Mouse (Mus musculus) thymus, adult 2 months (tissue): ENCODE measurements at regions not wholly inside any gene's neighbourhood (a gene's known extent, or its start where the extent isn't known, plus 50 kb on each side); places are given as distances from the start of the nearest gene placed in this dataset.

Experiments
- DNase-seq: peaks from one replicate; pipeline ENCODE4 v3.0.0; 2021
- H3K27ac ChIP-seq: fragments of 200-500 bp; 2 replicates; pipeline ENCODE4 v1.5.1; 2012; ENCODE audit warnings: low read length, control low read depth; ENCODE audit not compliant: control insufficient read depth, insufficient read depth
- H3K27me3 ChIP-seq: fragments of 200-500 bp; 2 replicates; pipeline ENCODE4 v1.6.1; 2012; ENCODE audit warnings: mild to moderate bottlenecking, low read length, moderate library complexity, mixed read lengths; ENCODE audit not compliant: control insufficient read depth, insufficient read depth
- H3K36me3 ChIP-seq: fragments of 200-500 bp; 2 replicates; pipeline ENCODE4 v1.6.1; 2012; ENCODE audit warnings: mild to moderate bottlenecking, low read length, moderate library complexity; ENCODE audit not compliant: control insufficient read depth, insufficient read depth
- H3K4me1 ChIP-seq: fragments of 200-500 bp; replicated peaks from 2 replicates; pipeline ENCODE4 v1.6.1; 2012; ENCODE audit warnings: low read length; ENCODE audit not compliant: control insufficient read depth, insufficient read depth
- H3K4me3 ChIP-seq: fragments of 200-500 bp; 2 replicates; pipeline ENCODE4 v1.5.1; 2012; ENCODE audit warnings: mild to moderate bottlenecking, low read length, control low read depth, moderate library complexity; ENCODE audit not compliant: control insufficient read depth, insufficient read depth
- CTCF ChIP-seq: fragments of 200-500 bp; IDR thresholded peaks from 2 replicates; pipeline ENCODE4 v1.5.1; 2012; ENCODE audit warnings: mild to moderate bottlenecking, control low read depth, low read length, moderate library complexity, borderline replicate concordance; ENCODE audit not compliant: control insufficient read depth, poor library complexity, insufficient read depth; ENCODE audit errors: extremely low read depth
- POLR2A ChIP-seq: fragments of 200-500 bp; IDR thresholded peaks from 2 replicates; pipeline ENCODE4 v1.6.1; 2012; ENCODE audit warnings: mild to moderate bottlenecking, low read length, control low read depth, moderate library complexity; ENCODE audit not compliant: control insufficient read depth, poor library complexity, insufficient read depth; ENCODE audit errors: extremely low read depth
- WGBS: fragments of 180-500 bp; shearing (Covaris S2); methylation state at CpG from one replicate; pipeline ENCODE4 v1.1.7; 2018; 5-methylcytosine and 5-hydroxymethylcytosine counted together

- H3K4me3 ChIP-seq, result no peak overlapping the region
- WGBS, result 96% methylated on average over 5 of the region's 5 CpGs
- H3K36me3 ChIP-seq, result no peaks in the 10 kb centered on the region
- no peak overlapping the region for H3K27ac ChIP-seq
- H3K4me1 ChIP-seq, result no peaks in the 10 kb centered on the region
- TF ChIP-seq POLR2A (no peak), CTCF (no peak)
- no peaks in the 10 kb centered on the region for H3K27me3 ChIP-seq
- DNase-seq, result no peak
Observed at GRCm38 (mm10) chr3:52712151-52712550, 304.9 kb downstream of the Cog6 start.

GRCm38 (mm10) chr3:52711133-52711532 lies 305.9 kb downstream of the Cog6 start:
- H3K4me1 ChIP-seq, result no peaks in the 10 kb centered on the region
- H3K4me3 ChIP-seq, result no peak overlapping the region
- DNase-seq, result no peak
- WGBS, result 98% methylated on average over 9 of the region's 9 CpGs
- TF ChIP-seq CTCF, result no peak
- no peak for TF ChIP-seq POLR2A
- no peaks in the 10 kb centered on the region for H3K27me3 ChIP-seq
- no peak overlapping the region for H3K27ac ChIP-seq
- H3K36me3 ChIP-seq, result no peaks in the 10 kb centered on the region

- TF ChIP-seq CTCF (no peak), POLR2A (no peak)
- 95% methylated on average over 3 of the region's 3 CpGs for WGBS
Observed at GRCm38 (mm10) chr3:52708746-52709145, 308.3 kb downstream of the Cog6 start.

GRCm38 (mm10) chr3:52708301-52708700 lies 308.7 kb downstream of the Cog6 start:
- H3K36me3 ChIP-seq, result no peaks in the 10 kb centered on the region
- H3K27ac ChIP-seq, result no peak overlapping the region
- no peak overlapping the region for H3K4me3 ChIP-seq
- no peaks in the 10 kb centered on the region for H3K4me1 ChIP-seq
- DNase-seq, result no peak
- H3K27me3 ChIP-seq, result no peaks in the 10 kb centered on the region
- 67% methylated on average over 1 of the region's 1 CpGs for WGBS
- TF ChIP-seq CTCF (no peak), POLR2A (no peak)

More at GRCm38 (mm10) chr3:52708746-52709145, 308.3 kb downstream of the Cog6 start:
- Histone ChIP-seq H3K4me1 (no peaks in the 10 kb centered on the region), H3K4me3 (no peak overlapping the region), H3K27ac (no peak overlapping the region), H3K36me3 (no peaks in the 10 kb centered on the region), H3K27me3 (no peaks in the 10 kb centered on the region)
- DNase-seq, result no peak

- Histone ChIP-seq H3K27ac (no peak overlapping the region), H3K4me1 (no peaks in the 10 kb centered on the region), H3K4me3 (no peak overlapping the region), H3K27me3 (no peaks in the 10 kb centered on the region), H3K36me3 (no peaks in the 10 kb centered on the region)
- no peak for DNase-seq
- WGBS, result 92% methylated on average over 2 of the region's 2 CpGs
- TF ChIP-seq CTCF (no peak), POLR2A (no peak)
Observed at GRCm38 (mm10) chr3:52706626-52707025, 310.4 kb downstream of the Cog6 start.

GRCm38 (mm10) chr3:52703751-52704150 lies 313.3 kb downstream of the Cog6 start:
- no peaks in the 10 kb centered on the region for H3K36me3 ChIP-seq
- no peak for TF ChIP-seq POLR2A
- no peak for TF ChIP-seq CTCF
- no peaks in the 10 kb centered on the region for H3K4me1 ChIP-seq
- H3K27ac ChIP-seq, result no peak overlapping the region
- DNase-seq, result no peak
- WGBS, result 94% methylated on average over 6 of the region's 6 CpGs
- no peak overlapping the region for H3K4me3 ChIP-seq
- no peaks in the 10 kb centered on the region for H3K27me3 ChIP-seq

GRCm38 (mm10) chr3:52702962-52703361 lies 314.1 kb downstream of the Cog6 start:
- DNase-seq, result no peak
- TF ChIP-seq CTCF, result no peak
- TF ChIP-seq POLR2A, result no peak
- 91% methylated on average over 4 of the region's 4 CpGs for WGBS
- H3K4me1 ChIP-seq, result no peaks in the 10 kb centered on the region
- H3K36me3 ChIP-seq, result no peaks in the 10 kb centered on the region
- H3K27me3 ChIP-seq, result no peaks in the 10 kb centered on the region
- no peak overlapping the region for H3K4me3 ChIP-seq
- no peak overlapping the region for H3K27ac ChIP-seq
